Mouse (Mus musculus) thymus, adult 18-20 months (tissue): ENCODE results near the gene Aqp12.

Experiments
- DNase-seq, 2 experiments: peaks; one replicate each; pipeline ENCODE4 v3.0.0; 2022; ENCODE audit warnings: mixed read lengths in 2 of 2

Aqp12 gene

GRCm38 (mm10) chr1:93018716-93019115, 12.6 kb downstream of the Aqp12 start:
- DNase-seq: no peak

GRCm38 (mm10) chr1:93020602-93021001, 14.5 kb downstream of the Aqp12 start:
- no peak for DNase-seq

- no peak for DNase-seq
These were observed 20.5 kb downstream of the Aqp12 start for GRCm38 (mm10) chr1:93026600-93026999.

GRCm38 (mm10) chr1:93029387-93029786, 23.3 kb downstream of the Aqp12 start:
- no peak for DNase-seq

- no peak for DNase-seq
These were observed 23.9 kb downstream of the Aqp12 start for GRCm38 (mm10) chr1:93030060-93030459.

GRCm38 (mm10) chr1:93031199-93031598, 25.1 kb downstream of the Aqp12 start:
- DNase-seq: no peak

- DNase-seq: no peak
These were observed 27.9 kb downstream of the Aqp12 start for GRCm38 (mm10) chr1:93033989-93034388.

GRCm38 (mm10) chr1:93035981-93036380, 29.8 kb downstream of the Aqp12 start:
- no peak for DNase-seq

- DNase-seq: no peak
These were observed 40.1 kb downstream of the Aqp12 start for GRCm38 (mm10) chr1:93046153-93046789.

- no peak for DNase-seq
These were observed 43.9 kb downstream of the Aqp12 start for GRCm38 (mm10) chr1:93050071-93050470.

GRCm38 (mm10) chr1:93051124-93051833, 45.1 kb downstream of the Aqp12 start:
- no peak for DNase-seq
